Mouse (Mus musculus) layer of hippocampus, postnatal 36 days (tissue): ENCODE measurements around the gene Slc38a10. TPM values are rescaled to one million over a fixed set of nuclear protein-coding genes. Genes with fewer than 3 reads are reported as not detected.
A peak's percentile ranks its signal among the peaks of the same experiment; 100 is the strongest.

Experiments
- DNase-seq, 2 experiments: peaks; one replicate each; pipeline ENCODE4 v3.0.0; 2022
- total RNA-seq, 2 experiments: library from RNA; stranded (reverse); gene quantifications; 2 replicates each; pipeline ENCODE4 v1.2.3; 2021

Slc38a10 gene
- total RNA-seq, 2 experiments from 2014 or later = 80.2 to 86.1 TPM

- DNase-seq = peak; percentile 100
Observed at GRCm38 (mm10) chr11:120098588-120099511, 52.3 kb downstream of the Slc38a10 start, which contains the start of the genes Tepsin and Ndufaf8. Tepsin (minus strand) TSS chr11:120098731. Ndufaf8 (plus strand) TSS chr11:120098928.

GRCm38 (mm10) chr11:120092817-120093591 lies 58.1 kb downstream of the Slc38a10 start:
- DNase-seq = no peak

- DNase-seq = no peak
Observed at GRCm38 (mm10) chr11:120090661-120091060, 60.5 kb downstream of the Slc38a10 start.

GRCm38 (mm10) chr11:120086702-120087152 lies 64.4 kb downstream of the Slc38a10 start, which contains the start of gene Cep131:
Cep131 (minus strand) TSS chr11:120086827.
- peak; percentile 97 for DNase-seq

GRCm38 (mm10) chr11:120085891-120086627 lies 65.1 kb downstream of the Slc38a10 start:
- DNase-seq = peak in 1 of 2 experiments; percentile 26

GRCm38 (mm10) chr11:120080282-120080681 lies 70.9 kb downstream of the Slc38a10 start:
- no peak for DNase-seq

- DNase-seq = no peak
Observed at GRCm38 (mm10) chr11:120076191-120076590, 75.0 kb downstream of the Slc38a10 start.

- no peak for DNase-seq
Observed at GRCm38 (mm10) chr11:120072986-120073647, 78.0 kb downstream of the Slc38a10 start.

- DNase-seq = no peak
Observed at GRCm38 (mm10) chr11:120071731-120072320, 79.3 kb downstream of the Slc38a10 start.

GRCm38 (mm10) chr11:120071065-120071464 lies 80.1 kb downstream of the Slc38a10 start:
- DNase-seq = no peak

GRCm38 (mm10) chr11:120070286-120070930 lies 80.7 kb downstream of the Slc38a10 start:
- no peak for DNase-seq

GRCm38 (mm10) chr11:120069261-120069660 lies 81.9 kb downstream of the Slc38a10 start:
- no peak for DNase-seq

GRCm38 (mm10) chr11:120067834-120068233 lies 83.3 kb downstream of the Slc38a10 start:
- no peak for DNase-seq

GRCm38 (mm10) chr11:120065291-120065690 lies 85.9 kb downstream of the Slc38a10 start:
- DNase-seq = no peak

- no peak for DNase-seq
Observed at GRCm38 (mm10) chr11:120064668-120065040, 86.5 kb downstream of the Slc38a10 start.

- no peak for DNase-seq
Observed at GRCm38 (mm10) chr11:120064006-120064667, 87.0 kb downstream of the Slc38a10 start.

- no peak for DNase-seq
Observed at GRCm38 (mm10) chr11:120063326-120063725, 87.8 kb downstream of the Slc38a10 start.

GRCm38 (mm10) chr11:120060634-120061033 lies 90.5 kb downstream of the Slc38a10 start:
- no peak for DNase-seq

- DNase-seq = no peak
Observed at GRCm38 (mm10) chr11:120055953-120056732, 95.0 kb downstream of the Slc38a10 start.
